Mouse (Mus musculus): ENCODE measurements around the gene Mfsd14b.
A peak's percentile ranks its signal among the peaks of the same experiment; 100 is the strongest.

Mfsd14b gene

GRCm38 (mm10) chr13:65112459-65113110 lies at the start of gene Mfsd14b:
TSS of gene Mfsd14b (minus strand) at chr13:65112975.
- peak; percentile 95 to 96 for DNase-seq (ENCODE audit: low spot score in 2 of 2)

DNA sequence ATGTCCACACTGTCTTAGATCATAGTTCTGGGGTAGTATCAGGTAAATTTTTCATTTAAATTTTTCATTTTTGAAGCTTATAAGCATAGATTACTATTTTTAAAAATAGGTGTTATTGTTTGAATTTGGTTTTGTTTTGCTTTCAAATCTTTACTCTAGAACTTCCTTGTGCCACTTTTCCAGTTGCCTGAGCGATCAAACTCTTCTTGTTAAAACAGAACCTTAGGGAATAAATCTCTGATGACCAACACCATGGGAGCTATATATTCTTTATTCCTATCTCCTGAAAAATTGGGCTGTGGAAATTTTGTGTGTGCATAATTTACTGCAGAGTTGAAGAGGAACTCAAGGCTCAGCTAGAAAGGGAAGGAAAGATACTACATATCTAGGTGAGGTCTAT lies 37.2 kb upstream of the Mfsd14b start, which contains the start of gene Olfr466:
Gene Olfr466 (plus strand): TSS at position 301 of the 400 bp plus-strand sequence.
- DNase-seq (ENCODE audit: low spot score in 2 of 2), result no peak

GRCm38 (mm10) chr13:65137789-65138188 lies 25.0 kb upstream of the Mfsd14b start, which contains the start of gene Olfr465-ps1:
TSS of gene Olfr465-ps1 (plus strand) at chr13:65138089.
- no peak for DNase-seq (ENCODE audit: low spot score in 2 of 2)

DNA sequence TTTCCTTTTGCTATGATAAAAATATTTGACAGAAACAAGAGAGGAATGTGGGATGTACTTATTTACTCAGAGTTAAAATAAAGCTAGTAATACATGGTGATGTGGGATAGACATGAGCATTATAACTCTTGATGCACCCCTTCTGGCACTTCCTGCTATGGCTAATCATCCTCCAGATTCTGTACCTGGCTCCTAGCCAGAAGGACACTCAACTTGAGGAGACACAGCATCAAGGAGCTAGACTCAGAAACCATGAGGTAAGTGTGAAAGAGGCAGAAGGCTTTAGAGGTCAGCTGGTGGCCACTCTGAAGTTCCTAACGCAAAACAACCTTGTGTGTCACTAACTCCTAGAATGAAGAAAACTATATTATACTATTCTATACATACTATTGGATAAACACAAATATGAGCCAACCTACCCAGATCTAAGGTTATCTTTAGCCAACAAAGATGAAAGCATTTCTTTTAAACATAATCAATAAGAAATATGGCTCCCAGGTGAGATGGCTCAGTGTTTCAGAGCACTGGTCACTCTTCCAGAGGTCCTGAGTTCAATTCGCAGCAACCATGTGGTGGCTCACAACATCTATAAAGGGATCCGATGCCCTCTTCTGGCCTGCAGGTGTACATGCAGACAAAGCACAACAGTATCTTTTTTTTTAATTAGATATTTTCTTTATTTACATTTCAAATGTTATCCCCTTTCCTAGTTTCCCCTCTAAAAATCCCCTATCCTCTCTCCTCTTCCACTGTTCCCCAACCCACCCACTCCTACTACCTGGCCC lies 14.5 kb upstream of the Mfsd14b start:
- no peak for DNase-seq (ENCODE audit: low spot score in 2 of 2)

DNA sequence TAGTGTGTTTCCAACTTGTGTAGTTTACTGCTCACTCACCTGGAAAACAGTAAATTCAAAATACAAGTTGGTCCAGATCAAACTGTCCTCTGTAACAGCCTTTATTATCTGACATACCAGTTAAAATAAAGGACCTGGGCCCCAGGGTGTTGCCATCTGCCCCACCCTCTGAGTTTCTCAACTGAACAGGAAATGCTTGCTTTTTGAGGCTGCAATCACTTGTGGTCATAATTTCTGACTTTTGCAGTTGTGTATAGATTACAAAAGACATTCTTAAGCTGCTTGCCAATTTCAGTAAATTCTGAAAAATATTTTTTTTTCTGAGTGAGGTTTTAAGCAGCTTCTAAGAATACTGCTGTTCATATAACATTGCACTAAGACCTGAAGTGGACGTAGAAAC lies 9.3 kb upstream of the Mfsd14b start:
- no peak for DNase-seq (ENCODE audit: low spot score in 2 of 2)

DNA sequence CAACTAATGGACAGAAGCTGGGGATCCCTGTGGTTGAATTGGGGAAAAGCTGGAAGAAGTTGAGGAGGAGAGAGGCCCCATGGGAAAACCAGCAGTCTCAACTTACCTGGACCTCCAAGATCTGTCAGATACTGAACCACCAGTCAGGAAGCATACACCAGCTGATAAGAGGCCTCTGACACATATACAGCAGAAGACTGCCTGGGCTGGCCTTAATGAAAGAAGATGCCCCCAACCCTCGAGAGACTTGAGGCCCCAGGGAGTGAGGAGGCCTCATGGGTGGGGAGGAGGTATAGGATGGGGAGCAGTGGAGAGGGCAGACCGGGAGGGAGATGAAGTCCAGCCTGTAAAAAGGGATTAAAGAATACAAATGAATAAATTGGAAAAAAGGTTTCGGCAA lies 8.2 kb upstream of the Mfsd14b start:
- DNase-seq (ENCODE audit: low spot score in 2 of 2), result no peak

GRCm38 (mm10) chr13:65113239-65113638 lies 464 bp upstream of the Mfsd14b start:
- peak in 1 of 2 experiments; percentile 27 for DNase-seq (ENCODE audit: low spot score in 2 of 2)

DNA sequence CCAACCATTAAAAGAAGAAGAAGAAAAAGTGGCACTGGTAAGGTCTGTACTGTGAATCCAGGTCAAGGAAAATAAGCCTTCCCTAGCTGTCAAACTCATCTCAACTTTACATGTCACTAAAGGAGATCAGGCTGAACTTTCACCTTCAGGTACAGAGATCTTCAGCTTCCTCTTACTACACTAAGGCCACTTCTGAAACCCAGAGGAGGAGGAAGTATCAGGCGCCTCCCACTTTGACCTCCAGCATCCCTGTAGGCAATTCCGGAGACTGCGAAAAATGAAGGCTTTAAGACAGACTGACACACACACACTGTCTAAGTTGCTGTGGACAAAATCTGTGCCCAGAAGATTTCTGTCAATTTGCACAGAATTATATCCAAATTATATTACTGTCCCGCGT lies 814 bp downstream of the Mfsd14b start:
- no peak for DNase-seq (ENCODE audit: low spot score in 2 of 2)

- no peak for DNase-seq (ENCODE audit: low spot score in 2 of 2)
Measured at GRCm38 (mm10) chr13:65101232-65101631, 11.5 kb downstream of the Mfsd14b start.

DNA sequence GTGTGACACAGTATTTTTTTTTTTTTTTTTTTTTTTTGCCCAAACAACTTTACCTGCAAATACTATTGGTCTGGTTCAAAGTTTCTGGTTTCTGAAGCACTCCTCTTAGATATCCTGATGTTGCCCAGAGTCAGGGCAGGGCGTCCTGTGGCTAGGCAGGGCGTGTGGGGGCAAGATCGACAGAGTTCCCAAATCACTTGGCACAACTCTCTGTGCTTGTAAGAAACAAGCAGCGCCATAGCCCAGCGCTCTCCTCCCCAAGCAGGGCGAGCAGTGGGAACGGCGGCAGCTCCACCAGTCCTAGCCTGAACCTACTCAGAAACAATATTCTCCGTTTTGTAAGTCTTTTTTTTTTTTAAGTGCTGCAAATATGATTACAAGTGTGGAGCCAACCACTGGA lies 12.1 kb downstream of the Mfsd14b start:
- no peak for DNase-seq (ENCODE audit: low spot score in 2 of 2)

- DNase-seq (ENCODE audit: low spot score in 2 of 2), result no peak
Measured at GRCm38 (mm10) chr13:65097018-65097417, 15.8 kb downstream of the Mfsd14b start.

DNA sequence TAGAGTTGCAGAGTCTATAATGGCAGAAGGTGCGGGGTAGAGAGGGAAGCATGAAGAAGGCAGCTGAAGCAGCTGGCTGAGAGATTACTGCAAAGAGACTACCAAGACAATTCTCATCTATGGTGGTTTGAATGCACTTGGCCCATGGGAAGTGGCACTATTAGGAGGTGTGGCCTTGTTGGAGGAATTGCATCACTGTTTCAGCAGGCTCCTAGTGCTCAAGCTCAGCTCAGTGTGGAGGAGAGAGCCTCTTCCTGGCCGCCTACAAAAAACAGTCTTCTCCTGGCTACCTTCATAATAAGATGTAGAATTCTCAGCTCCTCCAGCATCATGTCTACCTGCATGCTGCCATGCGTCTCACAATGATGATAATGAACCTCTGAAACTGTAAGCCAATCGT lies 16.9 kb downstream of the Mfsd14b start:
- no peak for DNase-seq (ENCODE audit: low spot score in 2 of 2)

DNA sequence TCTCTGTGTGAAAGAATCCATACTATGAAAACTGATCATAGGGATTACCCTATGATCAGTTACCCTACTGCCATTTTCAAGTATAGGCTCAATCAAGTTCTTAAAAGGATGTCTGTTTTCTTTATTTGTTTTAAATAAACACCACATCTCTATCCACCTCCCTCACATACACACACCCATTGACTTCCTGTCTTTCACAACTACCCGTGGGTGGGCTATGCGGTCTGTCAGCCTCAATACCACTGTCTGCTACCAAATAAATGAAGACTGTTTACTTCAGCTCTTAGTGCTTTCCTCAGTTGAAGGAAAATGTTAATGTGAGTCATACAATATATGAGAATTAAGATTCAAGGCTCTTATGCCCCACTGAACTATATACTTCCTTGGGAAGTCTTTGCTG lies 42.8 kb downstream of the Mfsd14b start:
- no peak for DNase-seq (ENCODE audit: low spot score in 2 of 2)

- no peak for DNase-seq (ENCODE audit: low spot score in 2 of 2)
Measured at GRCm38 (mm10) chr13:65052660-65053059, 60.1 kb downstream of the Mfsd14b start, which contains the start of gene Prss47. TSS of gene Prss47 (minus strand) at chr13:65052760.

DNA sequence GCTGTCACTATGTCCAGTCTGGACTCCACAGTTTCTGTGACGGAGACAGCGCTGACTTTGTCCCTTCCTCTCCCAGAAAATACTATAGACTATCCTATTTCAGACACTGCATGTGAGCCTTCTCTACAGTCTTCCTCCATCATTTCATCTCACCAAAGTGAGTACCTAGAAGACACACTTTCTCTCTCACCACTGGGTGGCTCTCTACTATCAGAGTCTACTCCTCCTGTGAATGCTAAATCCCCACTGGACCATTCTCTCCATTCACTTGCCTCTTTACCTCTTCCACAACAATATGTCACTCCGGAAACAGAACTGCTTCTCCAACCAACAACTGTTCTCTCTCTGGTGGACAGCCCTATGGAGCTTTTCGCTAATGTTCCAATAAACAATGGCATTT lies 77.7 kb downstream of the Mfsd14b start:
- no peak for DNase-seq (ENCODE audit: low spot score in 2 of 2)

DNA sequence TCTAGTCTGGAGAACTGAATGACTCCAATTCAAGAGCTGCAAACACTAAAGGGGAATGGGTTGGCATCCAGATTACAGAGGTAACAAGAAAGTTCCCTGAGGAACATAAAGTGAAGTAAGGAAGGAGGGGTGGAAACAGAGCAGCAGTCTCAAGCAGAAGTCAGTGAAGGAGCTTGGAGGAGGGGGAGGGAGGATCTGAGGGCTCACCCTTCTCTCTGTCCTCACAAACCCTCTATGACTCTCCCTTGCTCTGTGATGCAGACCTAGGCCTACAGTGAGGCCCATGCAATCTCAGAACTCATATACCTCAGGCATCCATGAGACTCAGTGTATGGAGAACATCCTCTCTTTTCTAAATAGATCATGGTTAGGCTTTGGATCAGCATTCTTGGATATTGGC lies 80.0 kb downstream of the Mfsd14b start, which contains the start of gene Spata31d1c:
Gene Spata31d1c (plus strand): TSS at position 301 of the 400 bp plus-strand sequence.
- no peak for DNase-seq (ENCODE audit: low spot score in 2 of 2)

Measured in right cerebral cortex, postnatal 10 days (tissue).